Mouse (Mus musculus) liver, embryonic 11.5 days (tissue): ENCODE measurements around the gene AI467606. TPM values are rescaled to one million over a fixed set of nuclear protein-coding genes. Genes with fewer than 3 reads are reported as not detected.

Experiments
- ATAC-seq: fragments of 200-750 bp; cut with Nextera tagmentation; replicated peaks from 2 replicates; pipeline ENCODE4 v1.8.0; 2017; ENCODE audit warnings: moderate number of reproducible peaks, mild to moderate bottlenecking, moderate TSS enrichment, moderate library complexity; ENCODE audit not compliant: low FRiP score
- DNase-seq: peaks from one replicate; pipeline ENCODE4 v3.0.0-alpha.2; 2017; ENCODE audit warnings: low spot score
- H3K27ac ChIP-seq: fragments of 300-500 bp; sonication (generic); 2 replicates; pipeline ENCODE4 v1.5.1; 2014; ENCODE audit warnings: mild to moderate bottlenecking, low read depth, low read length, control low read depth
- H3K27me3 ChIP-seq: fragments of 300-500 bp; sonication (generic); replicated peaks from 2 replicates; pipeline ENCODE4 v1.6.1; 2014; ENCODE audit warnings: low read length, mixed read lengths; ENCODE audit not compliant: control insufficient read depth, insufficient read depth
- H3K36me3 ChIP-seq: fragments of 300-500 bp; sonication (generic); 2 replicates; pipeline ENCODE4 v1.6.1; 2014; ENCODE audit warnings: mild to moderate bottlenecking, low read length, moderate library complexity, mixed read lengths; ENCODE audit not compliant: control insufficient read depth, insufficient read depth
- H3K4me1 ChIP-seq: fragments of 300-500 bp; sonication (generic); replicated peaks from 2 replicates; pipeline ENCODE4 v1.6.1; 2014; ENCODE audit warnings: low read length, mixed read lengths; ENCODE audit not compliant: control insufficient read depth, insufficient read depth
- H3K4me2 ChIP-seq: fragments of 300-500 bp; sonication (generic); 2 replicates; pipeline ENCODE4 v1.6.1; 2014; ENCODE audit warnings: mild to moderate bottlenecking, control low read depth, moderate library complexity
- H3K4me3 ChIP-seq: fragments of 300-500 bp; sonication (generic); 2 replicates; pipeline ENCODE4 v1.5.1; 2014; ENCODE audit warnings: low read depth, low read length, control low read depth
- H3K9ac ChIP-seq: fragments of 300-500 bp; sonication (generic); 2 replicates; pipeline ENCODE4 v1.6.1; 2014; ENCODE audit warnings: low read depth, low read length, control low read depth
- H3K9me3 ChIP-seq: fragments of 300-500 bp; sonication (generic); 2 replicates; pipeline ENCODE4 v1.6.1; 2016; ENCODE audit warnings: low read length, inconsistent platforms, mixed read lengths; ENCODE audit not compliant: control insufficient read depth
- WGBS: fragments of 180-500 bp; shearing (Covaris S2); extraction: QIAGEN DNeasy Blood & Tissue Kit; methylation state at CpG from one replicate; pipeline ENCODE4 v1.1.7; 2014; 5-methylcytosine and 5-hydroxymethylcytosine counted together
- polyA plus RNA-seq: library from polyadenylated mRNA; unstranded; fragments of >200 nt; fragmentation: Nextera tagmentation; extraction: Ambion mirVana; gene quantifications from 2 replicates; pipeline ENCODE4 v1.2.1, GENCODE M21; 2014

Gene AI467606
- polyA plus RNA-seq, 1 experiment from 2014 or later, result 13.7 TPM

GRCm38 (mm10) chr7:127102148-127102547 lies 11.0 kb downstream of the AI467606 start:
- Histone ChIP-seq H3K36me3 (no peaks in the 10 kb centered on the region), H3K4me3 (no peak overlapping the region), H3K4me2 (no peak overlapping the region), H3K27me3 (no peaks in the 10 kb centered on the region), H3K4me1 (peaks cover 8% of the 10 kb centered on the region; the same call in 1 of the 2 replicates), H3K27ac (no peak overlapping the region), H3K9ac (no peak overlapping the region), H3K9me3 (no peaks in the 10 kb centered on the region)
- 69% methylated on average over 6 of the region's 6 CpGs for WGBS
- ATAC-seq (no peak), DNase-seq (no peak)

- WGBS, result 62% methylated on average over 6 of the region's 6 CpGs
- no peaks in the 10 kb centered on the region for H3K9me3 ChIP-seq
- no peak overlapping the region for H3K4me3 ChIP-seq
- no peaks in the 10 kb centered on the region for H3K27me3 ChIP-seq
- H3K4me1 ChIP-seq, result 0 out of 2 replicates have a peak, but pooled peaks cover 8% of the 10 kb centered on the region
- no peak overlapping the region for H3K9ac ChIP-seq
- no peak for ATAC-seq
- no peak overlapping the region for H3K27ac ChIP-seq
- no peaks in the 10 kb centered on the region for H3K36me3 ChIP-seq
- no peak overlapping the region for H3K4me2 ChIP-seq
- no peak for DNase-seq
These were observed 12.8 kb downstream of the AI467606 start for GRCm38 (mm10) chr7:127103960-127104359.

- ATAC-seq (peak; percentile 48), DNase-seq (peak; percentile 81)
- WGBS, result 18% methylated on average over 17 of the region's 17 CpGs
- no peaks in the 10 kb centered on the region for H3K36me3 ChIP-seq
- H3K9ac ChIP-seq, result peak overlapping the region; percentile 35
- no peaks in the 10 kb centered on the region for H3K9me3 ChIP-seq
- H3K27ac ChIP-seq, result 0 out of 2 replicates have a peak overlapping the region, but pooled peaks have one; percentile 26
- no peaks in the 10 kb centered on the region for H3K27me3 ChIP-seq
- 0 out of 2 replicates have a peak, but pooled peaks cover 8% of the 10 kb centered on the region for H3K4me1 ChIP-seq
- peak overlapping the region; percentile 60 for H3K4me2 ChIP-seq
- H3K4me3 ChIP-seq, result peak overlapping the region; percentile 30
These were observed 13.6 kb downstream of the AI467606 start for GRCm38 (mm10) chr7:127104560-127105332.

GRCm38 (mm10) chr7:127105551-127105950 lies 14.4 kb downstream of the AI467606 start:
- Histone ChIP-seq H3K4me1 (peaks cover 8% of the 10 kb centered on the region; the same call in 1 of the 2 replicates), H3K9me3 (no peaks in the 10 kb centered on the region), H3K4me3 (no peak overlapping the region), H3K36me3 (no peaks in the 10 kb centered on the region), H3K4me2 (no peak overlapping the region), H3K9ac (no peak overlapping the region), H3K27ac (no peak overlapping the region), H3K27me3 (no peaks in the 10 kb centered on the region)
- ATAC-seq, result no peak
- WGBS, result 77% methylated on average over 7 of the region's 7 CpGs
- DNase-seq, result no peak

GRCm38 (mm10) chr7:127110239-127111007 lies 19.3 kb downstream of the AI467606 start:
- no peaks in the 10 kb centered on the region for H3K9me3 ChIP-seq
- ATAC-seq, result peak; percentile 43; the same call in 1 of the 2 replicates
- peak; percentile 76 for DNase-seq

DNA sequence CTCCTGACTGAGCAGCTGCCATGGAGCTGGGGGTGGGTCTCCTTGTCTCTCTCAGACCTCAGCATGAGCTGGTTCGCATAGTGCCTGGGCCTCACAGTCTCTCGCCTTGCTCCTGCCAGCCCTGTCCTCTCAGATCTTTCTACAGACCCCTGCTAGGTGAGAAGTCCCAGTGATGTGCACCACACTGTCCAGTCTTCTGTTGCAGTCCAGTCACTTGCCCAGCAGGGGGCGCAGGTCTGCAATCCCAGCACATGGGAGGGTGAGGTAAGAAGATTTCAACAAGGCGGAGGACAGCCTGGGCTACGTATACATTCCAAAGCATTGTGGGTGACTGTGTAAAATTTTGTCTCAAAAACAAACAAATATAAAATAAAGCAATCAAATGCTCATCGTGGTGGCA lies 20.3 kb downstream of the AI467606 start:
- whole genome bisulfite sequencing, result 38% methylated on average over 6 of the region's 6 CpGs
- Histone ChIP-seq H3K4me1 (peaks cover 13% of the 10 kb centered on the region), H3K9ac (no peak overlapping the region), H3K27ac (no peak overlapping the region), H3K36me3 (no peaks in the 10 kb centered on the region), H3K27me3 (no peaks in the 10 kb centered on the region), H3K4me2 (no peak overlapping the region), H3K9me3 (no peaks in the 10 kb centered on the region), H3K4me3 (no peak overlapping the region)
- DNase-seq (peak; percentile 72), ATAC-seq (peak; percentile 63)

More at GRCm38 (mm10) chr7:127110239-127111007, 19.3 kb downstream of the AI467606 start:
- Histone ChIP-seq H3K27me3 (no peaks in the 10 kb centered on the region), H3K4me1 (peaks cover 13% of the 10 kb centered on the region), H3K36me3 (no peaks in the 10 kb centered on the region), H3K9ac (no peak overlapping the region), H3K27ac (no peak overlapping the region), H3K4me3 (no peak overlapping the region), H3K4me2 (no peak overlapping the region)
- WGBS, result 46% methylated on average over 18 of the region's 18 CpGs

- no peak for ATAC-seq
- no peak overlapping the region for H3K27ac ChIP-seq
- no peak overlapping the region for H3K9ac ChIP-seq
- no peaks in the 10 kb centered on the region for H3K9me3 ChIP-seq
- peaks cover 17% of the 10 kb centered on the region for H3K4me1 ChIP-seq
- WGBS, result 70% methylated on average over 12 of the region's 12 CpGs
- H3K36me3 ChIP-seq, result no peaks in the 10 kb centered on the region
- H3K4me3 ChIP-seq, result no peak overlapping the region
- DNase-seq, result no peak
- H3K27me3 ChIP-seq, result no peaks in the 10 kb centered on the region
- no peak overlapping the region for H3K4me2 ChIP-seq
These were observed 21.2 kb downstream of the AI467606 start for GRCm38 (mm10) chr7:127112251-127112841.

- Histone ChIP-seq H3K9ac (no peak overlapping the region), H3K27me3 (no peaks in the 10 kb centered on the region), H3K4me3 (no peak overlapping the region), H3K9me3 (no peaks in the 10 kb centered on the region), H3K4me2 (no peak overlapping the region), H3K4me1 (peaks cover 17% of the 10 kb centered on the region), H3K36me3 (no peaks in the 10 kb centered on the region), H3K27ac (no peak overlapping the region)
- no peak for DNase-seq
- no peak for ATAC-seq
- WGBS, result 39% methylated on average over 9 of the region's 9 CpGs
These were observed 21.9 kb downstream of the AI467606 start for GRCm38 (mm10) chr7:127112921-127113597.
